Mouse (Mus musculus): Measurements from ENCODE around the gene Dmrtc2.
"Not testable (repeated sequence)": the region's sequence is repeated elsewhere in the genome, so short reads cannot be mapped to it uniquely, and the experiment has no call there.

Gene Dmrtc2

DNA sequence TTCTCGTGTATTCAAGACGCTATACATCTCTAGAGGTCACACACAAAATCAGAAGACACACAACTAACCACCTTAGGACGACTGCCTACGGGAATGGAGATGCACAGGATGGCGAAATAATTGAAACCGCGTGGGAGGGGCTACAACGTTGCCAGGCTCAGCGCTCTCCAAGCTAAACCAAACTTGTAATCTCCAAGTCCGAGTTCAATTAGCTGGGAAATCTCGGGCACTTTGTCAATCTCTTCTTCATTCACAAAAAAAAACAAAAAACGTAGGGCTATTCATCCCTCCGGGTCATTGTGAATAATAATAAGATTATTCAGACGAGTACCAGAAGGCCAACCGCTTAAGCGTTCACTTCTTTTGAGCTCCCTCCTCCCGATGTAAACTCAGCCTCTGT lies 777 bp upstream of the Dmrtc2 start:
- no peak for DNase-seq (ENCODE audit: low spot score in 2 of 2)

GRCm38 (mm10) chr7:24877588-24877987 lies 7.7 kb downstream of the Dmrtc2 start:
- DNase-seq (ENCODE audit: low spot score in 2 of 2), result no peak

GRCm38 (mm10) chr7:24879620-24880019 lies 9.8 kb downstream of the Dmrtc2 start:
- no peak for DNase-seq (ENCODE audit: low spot score in 2 of 2)

DNA sequence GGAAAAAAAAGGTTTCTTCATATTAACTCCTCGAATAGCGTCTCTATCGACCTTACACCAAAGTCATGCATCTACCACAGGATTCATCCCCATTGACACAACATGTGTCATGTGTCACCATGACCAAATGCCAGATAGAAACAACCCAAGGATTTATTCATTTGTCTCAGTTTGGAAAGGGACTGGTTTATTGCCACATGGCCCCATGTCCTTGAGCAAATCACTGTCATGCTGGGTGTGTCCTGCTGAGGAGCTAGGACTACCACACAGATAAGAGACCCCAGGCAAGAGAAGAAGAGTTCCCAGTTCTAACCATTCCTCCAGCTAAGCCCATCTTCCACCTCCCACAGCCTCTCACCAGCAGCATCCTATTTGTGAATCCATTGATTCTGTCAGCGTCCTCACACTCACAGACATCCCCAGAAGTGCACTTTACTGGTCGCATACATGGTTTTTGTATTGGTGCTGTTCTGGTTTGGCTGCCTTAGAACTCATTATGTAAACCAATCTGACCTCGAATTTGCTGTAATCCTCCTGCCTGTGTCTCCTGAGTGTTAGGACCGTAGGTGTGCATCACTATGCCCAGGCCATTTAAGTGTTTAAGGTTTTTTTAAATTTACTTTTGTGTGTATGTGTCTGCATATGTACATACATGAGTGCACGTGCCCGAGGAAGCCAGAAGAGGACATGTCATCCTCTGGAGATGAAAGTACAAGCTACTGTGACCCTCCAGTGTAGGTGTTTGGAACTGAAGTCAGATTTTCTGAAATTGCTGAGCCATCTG lies 12.8 kb downstream of the Dmrtc2 start:
- no peak for DNase-seq (ENCODE audit: low spot score in 2 of 2)

DNA sequence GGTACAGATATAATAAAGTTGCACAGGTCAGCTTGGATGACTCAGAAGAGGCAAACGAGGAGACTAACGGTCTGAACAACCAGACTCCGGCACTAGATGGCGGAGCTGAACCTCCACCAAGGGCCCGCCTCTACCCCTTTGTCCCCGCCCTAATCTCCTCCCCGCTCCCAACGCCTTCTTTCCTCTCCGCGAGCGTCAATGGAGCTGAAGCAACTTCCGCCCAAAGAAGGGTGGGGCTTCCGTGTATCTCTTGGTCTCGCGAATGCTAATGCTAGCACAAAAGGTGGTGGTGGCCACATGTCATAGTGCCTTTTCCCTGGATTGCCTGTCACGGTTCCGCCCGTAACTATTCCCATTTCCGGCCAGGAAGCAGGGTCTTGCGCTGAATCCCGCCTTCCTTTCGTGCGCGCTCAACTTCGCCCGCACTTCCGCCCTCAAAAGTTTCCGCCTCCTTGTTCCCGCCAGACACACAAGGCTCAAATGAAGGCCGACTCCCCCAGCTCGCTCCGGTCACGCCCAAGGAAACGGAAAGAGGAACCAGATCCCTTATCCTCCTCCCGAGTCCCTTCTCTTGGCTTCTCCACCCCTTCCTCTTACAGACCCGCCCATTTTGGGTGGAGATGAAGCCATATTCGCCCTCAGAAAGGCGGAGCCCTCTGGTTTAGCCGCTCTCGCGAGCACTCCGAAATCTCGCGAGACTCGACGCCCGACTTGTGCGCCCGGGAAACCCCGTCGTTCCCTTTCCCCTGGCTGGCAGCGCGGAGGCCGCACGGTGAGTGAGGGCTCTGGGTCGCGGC lies 14.2 kb downstream of the Dmrtc2 start, which contains the start of gene Rps19:
Rps19 (plus strand) TSS at position 476 of the 797 bp plus-strand sequence.
- peak; percentile 98 to 99 for DNase-seq (ENCODE audit: low spot score in 2 of 2)

DNA sequence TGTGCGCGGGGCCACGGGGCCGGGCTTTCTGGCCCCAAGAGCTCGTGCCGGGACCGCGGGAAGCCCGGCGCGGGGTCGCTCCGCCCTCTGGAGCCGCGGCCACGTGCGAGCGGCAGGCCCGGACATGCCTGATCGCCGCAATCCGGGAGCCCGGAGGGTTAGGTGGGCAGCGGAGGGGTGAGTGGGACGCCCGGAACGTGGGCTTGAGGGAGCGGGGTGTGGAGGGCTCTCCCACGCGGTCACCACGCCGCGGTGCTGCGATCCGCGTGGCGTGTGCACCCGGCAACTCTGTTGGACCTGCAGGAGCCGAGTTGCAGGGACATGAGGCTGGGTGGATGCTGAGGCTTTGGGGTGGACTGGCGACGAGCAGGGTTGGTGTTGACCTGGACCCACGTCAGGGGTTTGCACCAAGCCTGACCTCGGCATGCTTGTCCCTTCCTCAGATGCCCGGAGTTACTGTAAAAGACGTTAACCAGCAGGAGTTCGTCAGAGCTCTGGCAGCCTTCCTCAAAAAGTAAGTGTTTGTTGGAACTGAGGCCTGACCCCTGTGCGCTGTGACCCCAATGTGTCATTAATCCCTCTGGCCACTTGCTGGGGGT lies 14.9 kb downstream of the Dmrtc2 start:
- no peak for DNase-seq (ENCODE audit: low spot score in 2 of 2)

DNA sequence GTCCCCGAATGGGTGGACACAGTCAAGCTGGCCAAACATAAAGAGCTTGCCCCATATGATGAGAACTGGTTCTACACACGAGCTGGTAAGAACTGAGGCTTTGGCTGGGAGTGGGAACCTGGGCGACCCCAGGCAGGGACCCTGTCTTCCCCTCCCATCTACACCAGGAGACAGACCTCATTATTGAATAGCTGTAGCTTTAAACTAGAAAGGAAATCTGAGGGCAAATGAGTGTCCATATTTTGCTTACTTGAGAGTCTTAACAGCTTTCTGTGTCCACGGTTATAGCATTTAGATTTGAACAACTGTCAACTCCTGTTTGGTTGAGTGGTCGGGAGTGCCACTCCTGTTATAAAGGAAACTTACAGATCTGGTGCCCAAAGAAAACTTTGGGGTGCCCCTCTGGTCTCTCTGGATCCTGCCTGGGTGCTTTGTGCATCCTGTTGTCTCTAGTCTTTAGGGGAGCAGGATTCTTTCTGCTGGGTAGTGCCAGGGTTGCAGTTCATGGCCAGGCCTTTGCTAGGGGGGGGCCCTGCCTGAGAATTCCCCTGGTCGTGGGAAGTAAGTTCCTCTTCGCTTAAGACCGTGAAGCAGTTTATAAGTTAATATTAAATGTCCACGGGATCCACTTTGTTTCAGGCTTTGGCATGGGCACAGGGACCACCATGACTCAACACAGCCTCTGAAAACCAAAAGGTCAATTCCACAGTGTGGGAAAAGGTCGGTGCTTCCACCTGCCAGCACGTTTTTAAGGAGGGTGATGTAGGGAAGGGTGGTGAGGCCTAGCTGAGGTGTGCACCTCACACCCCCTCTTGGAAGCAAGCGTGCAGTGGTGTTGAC lies 15.8 kb downstream of the Dmrtc2 start:
- DNase-seq (ENCODE audit: low spot score in 2 of 2), result no peak

DNA sequence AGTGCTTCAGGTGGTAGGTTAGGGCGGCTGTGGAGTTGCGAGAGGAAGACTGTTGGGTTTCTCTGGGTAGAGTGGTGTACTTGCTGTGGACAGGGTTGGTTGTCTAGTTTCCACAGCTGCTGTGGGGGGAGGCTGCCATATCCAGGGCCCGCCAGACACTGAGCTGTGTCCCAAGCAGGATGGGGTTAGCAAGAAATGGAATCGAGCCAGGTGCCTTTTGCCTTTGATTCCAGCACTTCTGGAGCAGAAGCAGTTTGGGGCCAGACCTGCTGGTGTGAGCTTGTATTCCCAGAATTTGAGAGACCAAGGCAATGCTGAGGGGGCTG lies 16.4 kb downstream of the Dmrtc2 start:
- no peak for DNase-seq (ENCODE audit: low spot score in 2 of 2)

DNA sequence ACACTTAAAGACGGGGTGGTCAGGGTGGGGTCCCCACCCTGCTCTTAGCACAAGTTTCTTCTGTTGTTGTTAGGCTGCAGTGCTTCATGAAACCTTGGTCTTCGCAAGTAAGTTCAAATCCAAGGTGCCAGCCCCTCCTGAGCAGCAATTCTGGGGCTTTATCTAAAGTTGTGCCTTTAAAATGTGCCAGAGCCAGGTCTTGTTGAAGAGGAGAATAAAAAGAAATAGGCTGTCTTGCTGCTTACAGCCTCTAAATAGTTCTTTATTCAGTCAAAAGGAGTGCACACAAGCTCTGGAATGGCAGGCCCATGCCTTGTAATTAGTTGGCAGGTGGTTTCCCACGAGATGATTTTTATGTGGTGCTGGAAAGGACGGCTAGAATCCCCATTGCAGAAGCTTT lies 17.2 kb downstream of the Dmrtc2 start:
- DNase-seq (ENCODE audit: low spot score in 2 of 2), result no peak

- no peak for DNase-seq (ENCODE audit: low spot score in 2 of 2)
Observed at GRCm38 (mm10) chr7:24889431-24890220, 19.8 kb downstream of the Dmrtc2 start.

GRCm38 (mm10) chr7:24890281-24891216 lies 20.7 kb downstream of the Dmrtc2 start:
- DNase-seq (ENCODE audit: low spot score in 2 of 2), result peak in 1 of 2 experiments; percentile 70

DNA sequence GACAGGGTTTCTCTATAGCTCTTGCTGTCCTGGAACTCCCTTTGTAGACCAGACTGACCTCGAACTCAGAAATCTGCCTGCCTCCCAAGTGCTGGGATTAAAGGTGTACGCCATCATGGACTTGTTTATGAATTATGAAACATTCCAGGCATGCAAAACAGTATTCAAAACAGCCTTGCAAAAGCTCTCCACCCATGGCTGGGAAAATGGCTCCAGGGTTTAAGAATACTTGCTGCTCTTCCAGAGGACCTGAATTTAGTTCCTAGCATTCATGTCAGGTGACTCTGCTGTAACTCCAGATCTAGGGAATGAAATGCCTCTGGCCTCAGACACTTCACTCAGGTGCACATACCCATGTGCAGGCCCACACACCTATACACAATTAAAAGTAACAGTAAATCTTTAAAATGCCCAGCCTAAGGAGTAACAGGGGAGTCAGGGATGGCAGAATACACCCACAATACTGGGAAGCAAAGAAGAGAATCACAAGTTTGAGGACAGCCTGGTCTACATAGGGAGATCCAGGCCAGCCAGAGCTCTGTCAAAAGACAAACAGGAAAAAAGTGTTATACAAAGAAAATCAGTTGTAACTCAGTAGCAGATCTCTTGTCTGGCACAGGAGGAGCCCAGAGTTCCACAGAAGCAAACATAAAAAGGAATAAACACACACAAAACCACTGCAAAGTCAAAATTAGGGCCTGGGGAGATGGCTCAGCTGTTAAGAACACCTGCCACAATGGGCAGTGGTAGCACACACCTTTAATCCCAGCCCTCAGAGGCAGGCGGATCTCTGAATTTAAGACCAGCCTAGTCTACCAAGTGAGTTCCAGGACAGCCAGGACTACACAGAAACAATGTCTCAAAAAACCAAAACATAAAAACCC lies 21.6 kb downstream of the Dmrtc2 start:
- no peak for DNase-seq (ENCODE audit: low spot score in 2 of 2)

DNA sequence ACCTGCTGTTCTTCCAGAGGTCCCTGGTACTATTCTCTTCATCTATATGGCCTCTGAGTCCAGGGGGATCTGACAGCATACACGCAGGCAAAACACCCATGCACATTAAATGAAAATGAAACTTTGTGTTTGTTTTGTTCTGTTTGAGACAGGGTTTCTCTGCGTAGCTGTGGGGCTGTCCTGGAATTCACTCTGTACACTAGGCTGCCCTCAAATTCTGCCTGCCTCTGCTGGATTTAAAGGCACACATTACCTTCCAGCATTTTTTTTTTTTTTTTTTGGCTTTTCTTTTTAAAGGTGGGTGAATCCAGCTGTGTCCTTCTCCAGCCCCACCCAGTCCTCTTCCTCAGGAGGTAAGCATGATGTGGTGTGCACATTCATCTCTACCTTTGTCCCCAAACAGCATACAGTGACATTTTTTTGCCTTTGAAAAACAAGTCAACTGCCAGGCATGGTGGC lies 22.3 kb downstream of the Dmrtc2 start:
- DNase-seq (ENCODE audit: low spot score in 2 of 2), result no peak

GRCm38 (mm10) chr7:24895749-24896148 lies 25.9 kb downstream of the Dmrtc2 start:
- DNase-seq (ENCODE audit: low spot score in 2 of 2), result not testable (repeated sequence)

- no peak for DNase-seq (ENCODE audit: low spot score in 2 of 2)
Observed at GRCm38 (mm10) chr7:24896269-24896668, 26.4 kb downstream of the Dmrtc2 start.

DNA sequence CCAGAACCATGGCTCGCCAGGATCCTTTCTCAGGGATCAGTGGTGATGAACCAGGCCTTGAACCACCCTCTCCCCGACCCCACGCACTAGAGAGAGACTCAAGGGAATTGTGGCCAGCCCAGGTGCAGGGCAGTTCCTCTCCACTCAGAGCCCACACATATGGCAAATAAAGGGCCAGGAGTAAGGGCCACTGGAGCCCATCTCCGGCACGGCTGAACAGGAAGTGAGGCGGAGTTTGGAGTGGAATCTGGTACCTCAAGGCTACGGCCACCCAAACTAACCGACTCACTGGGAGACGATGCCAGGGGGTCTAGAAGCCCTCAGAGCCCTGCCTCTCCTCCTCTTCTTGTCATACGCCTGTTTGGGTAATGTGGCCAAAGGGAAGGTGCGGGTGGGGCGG lies 27.4 kb downstream of the Dmrtc2 start, which contains the start of gene Cd79a:
Cd79a (plus strand) TSS at position 158 of the 400 bp plus-strand sequence.
- DNase-seq (ENCODE audit: low spot score in 2 of 2), result no peak

DNA sequence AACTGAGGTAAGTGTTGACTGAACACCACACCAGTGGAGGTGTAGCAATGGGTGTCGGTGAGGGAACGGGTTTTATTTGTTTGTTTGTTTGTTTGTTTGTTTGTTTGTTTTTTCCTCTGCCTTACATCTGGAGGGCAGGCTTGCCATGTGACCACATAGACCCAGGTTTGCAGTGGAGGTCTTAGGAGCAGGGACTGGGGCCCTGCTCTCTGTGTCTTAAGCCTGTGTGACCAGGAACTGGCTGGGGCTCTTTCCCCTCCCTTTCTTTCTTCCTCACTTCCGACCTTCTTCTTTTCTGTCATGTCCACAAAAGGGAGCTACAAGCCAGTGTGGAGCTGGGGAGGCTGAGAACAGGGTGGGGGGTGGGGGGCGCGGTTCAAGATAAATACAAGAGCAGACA lies 28.1 kb downstream of the Dmrtc2 start:
- no peak for DNase-seq (ENCODE audit: low spot score in 2 of 2)

DNA sequence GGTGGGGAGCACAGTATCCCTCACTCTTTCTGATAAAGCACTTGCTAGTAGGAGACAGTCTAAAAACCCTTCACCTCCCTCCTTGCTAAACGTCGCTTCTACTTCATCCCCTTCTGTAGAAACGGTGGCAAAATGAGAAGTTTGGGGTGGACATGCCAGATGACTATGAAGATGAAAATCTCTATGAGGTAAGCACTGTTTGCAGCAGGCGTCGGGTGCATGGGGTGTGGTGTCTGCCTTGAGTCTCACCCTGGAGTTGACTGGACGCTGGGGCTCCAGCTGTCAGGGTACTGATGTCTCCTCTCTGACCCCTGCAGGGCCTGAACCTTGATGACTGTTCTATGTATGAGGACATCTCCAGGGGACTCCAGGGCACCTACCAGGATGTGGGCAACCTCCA lies 31.3 kb downstream of the Dmrtc2 start:
- DNase-seq (ENCODE audit: low spot score in 2 of 2), result no peak

GRCm38 (mm10) chr7:24901842-24902241 lies 32.0 kb downstream of the Dmrtc2 start:
- no peak for DNase-seq (ENCODE audit: low spot score in 2 of 2)
